In the genomic region with DNA sequence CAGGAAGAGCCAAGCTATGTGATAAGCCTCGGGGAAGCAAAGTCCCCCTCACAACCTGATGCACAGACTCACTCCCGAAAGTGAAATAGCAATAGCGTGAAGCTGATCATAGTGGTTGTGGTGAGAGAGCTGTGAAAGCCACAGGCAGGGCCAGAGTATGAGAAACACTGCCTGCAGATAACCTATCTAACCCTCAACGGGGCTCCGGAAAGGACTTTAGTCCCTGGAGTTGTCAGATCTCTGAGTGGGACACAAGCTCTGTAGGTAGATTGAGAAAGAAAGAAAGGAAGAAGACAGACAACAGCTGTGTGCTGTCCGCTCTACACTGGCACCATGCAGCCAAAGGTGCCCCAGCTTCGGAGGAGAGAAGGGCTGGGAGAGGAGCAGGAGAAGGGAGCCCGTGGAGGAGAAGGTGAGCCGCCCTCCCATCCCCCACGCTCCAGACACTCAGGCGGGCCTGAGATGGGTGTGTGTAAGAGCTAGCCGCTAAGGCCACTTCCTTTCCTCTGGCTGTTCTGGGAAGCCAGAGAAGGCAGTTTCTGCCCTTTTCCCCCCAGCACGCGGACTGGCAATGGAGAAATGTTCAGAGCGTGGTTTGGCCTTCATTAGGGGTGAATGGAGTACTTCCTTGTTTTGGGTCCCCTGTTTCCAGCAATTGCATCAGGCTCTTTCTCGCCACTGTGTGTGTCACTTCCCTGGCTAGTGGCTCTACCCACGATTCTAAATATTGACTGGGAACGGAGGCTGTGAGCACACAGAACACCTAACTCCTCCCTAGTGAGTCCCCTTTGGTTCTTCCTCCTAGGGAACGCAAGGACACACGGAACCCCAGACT, we compare ENCODE assay signal across 7 mouse cellular contexts. TPM values are rescaled to one million over a fixed set of nuclear protein-coding genes. Genes with fewer than 3 reads are reported as not detected.
A peak's percentile ranks its signal among the peaks of the same experiment; 100 is the strongest.
DNase-seq lines count a peak whose midpoint lies in the region; ATAC-seq and TF ChIP-seq lines count a peak whose summit lies in the region.

Soat2 (plus strand) TSS at position 226 of the 835 bp plus-strand sequence.

- H3K27ac ChIP-seq in heart, embryonic 10.5 days: peak within 1 kb of the TSS; percentile 87

- peak; percentile 33 for DNase-seq in CD4-positive, CD25-positive, alpha-beta regulatory T cell, adult 2 months (ENCODE audit: low read depth, low spot score)
- DNase-seq in G1E (ENCODE audit: low spot score): peak; percentile 54
- peak; percentile 83 for DNase-seq in heart, embryonic 10.5 days (ENCODE audit: low spot score)
- peak; percentile 49 for DNase-seq in kidney, postnatal 14 days
- DNase-seq in cerebellum, postnatal 4 days (ENCODE audit: low spot score in 2 of 2): no peak
- DNase-seq in retina, postnatal 1 day: no peak

- H3K27me3 ChIP-seq in G1E (ENCODE audit: insufficient read depth, low read length): peaks cover 8% of the 10 kb centered on the region
- peaks cover 13% of the 10 kb centered on the region for H3K27me3 ChIP-seq in heart, embryonic 10.5 days (ENCODE audit: insufficient read depth, poor library complexity, severe bottlenecking)
- H3K27me3 ChIP-seq in megakaryocyte, embryonic 14.5 days (replicated peaks): peaks cover 6% of the 10 kb centered on the region

- whole genome bisulfite sequencing in heart, embryonic 10.5 days: 25% methylated on average over 20 of the region's 20 CpGs

- peak; percentile 58 for ATAC-seq in G1E (ENCODE audit: extremely low read depth, insufficient number of reproducible peaks, low FRiP score, poor library complexity, severe bottlenecking)

- peak within 1 kb of the TSS; percentile 67 for H3K4me3 ChIP-seq in G1E (ENCODE audit: low read depth, low read length)
- H3K4me3 ChIP-seq in heart, embryonic 10.5 days: peak within 1 kb of the TSS; percentile 44
- peak within 1 kb of the TSS; percentile 91 for H3K4me3 ChIP-seq in megakaryocyte, embryonic 14.5 days (replicated peaks)

- H3K36me3 ChIP-seq in G1E (replicated peaks): peaks cover 25% of the 10 kb centered on the region
- H3K36me3 ChIP-seq in heart, embryonic 10.5 days: no peaks in the 10 kb centered on the region
- H3K36me3 ChIP-seq in megakaryocyte, embryonic 14.5 days (replicated peaks; ENCODE audit: low read length): peaks cover 27% of the 10 kb centered on the region

- peaks cover 54% of the 10 kb centered on the region for H3K4me1 ChIP-seq in G1E (ENCODE audit: insufficient read depth, low read depth, low read length)
- H3K4me1 ChIP-seq in heart, embryonic 10.5 days: peaks cover 27% of the 10 kb centered on the region
- peaks cover 68% of the 10 kb centered on the region for H3K4me1 ChIP-seq in megakaryocyte, embryonic 14.5 days

- no peaks in the 10 kb centered on the region for H3K9me3 ChIP-seq in G1E (replicated peaks)
- no peaks in the 10 kb centered on the region for H3K9me3 ChIP-seq in heart, embryonic 10.5 days
- H3K9me3 ChIP-seq in megakaryocyte, embryonic 14.5 days: no peaks in the 10 kb centered on the region

- no peak for TF ChIP-seq CTCF in G1E (IDR thresholded peaks at IDR 0.05; ENCODE audit: low read depth, low read length)

RNA-seq across cellular contexts. Expression of gene Soat2, which starts in this region (rescaled TPM):
- total RNA-seq in G1E (2014; fragmentation: Nextera tagmentation): 7.4 and 8.1 TPM in 2 replicates
- 3.1 and 3.3 TPM in 2 replicates for total RNA-seq in G1E (2017)
- polyA plus RNA-seq in G1E (2012): 0.64 and 1.1 TPM in 2 replicates
- 2.0 and 7.9 TPM in 2 replicates for polyA plus RNA-seq in heart, embryonic 10.5 days (2016; fragmentation: Nextera tagmentation; extraction: Ambion mirVana)
- polyA plus RNA-seq in megakaryocyte, embryonic 14.5 days (2012; ENCODE audit: insufficient read depth, low replicate concordance): 0.76 and 3.6 TPM in 2 replicates

Comparison
In these comparisons a context has a peak if more than half of its experiments do, and no peak if none do; other contexts are left out.
1. DNase-seq: peak in CD4-positive, CD25-positive, alpha-beta regulatory T cell, adult 2 months (single experiment), G1E (single experiment), heart, embryonic 10.5 days (single experiment) and kidney, postnatal 14 days (single experiment); none in cerebellum, postnatal 4 days (0 of 2) and retina, postnatal 1 day (single experiment).
2. Peak in every context shown above with its lines, with median percentiles within 50 percentile points of each other: H3K4me3 ChIP-seq.